Mouse (Mus musculus) lung, postnatal 0 days (tissue): ENCODE measurements around the gene Vmp1.

Source experiments
- CTCF ChIP-seq: IDR thresholded peaks from 2 replicates; pipeline ENCODE4 v1.5.1; 2016; ENCODE audit warnings: antibody characterized with exemption, mild to moderate bottlenecking
- EP300 ChIP-seq: IDR thresholded peaks from 2 replicates; pipeline ENCODE4 v1.6.1; 2016; ENCODE audit warnings: antibody characterized with exemption, mild to moderate bottlenecking, control low read depth

- no peak for TF ChIP-seq CTCF
- no peak for TF ChIP-seq EP300
Measured at GRCm38 (mm10) chr11:86621139-86621538, 62.5 kb downstream of the Vmp1 start.
